13 mouse cellular contexts compared by ENCODE assay signal in the genomic region with DNA sequence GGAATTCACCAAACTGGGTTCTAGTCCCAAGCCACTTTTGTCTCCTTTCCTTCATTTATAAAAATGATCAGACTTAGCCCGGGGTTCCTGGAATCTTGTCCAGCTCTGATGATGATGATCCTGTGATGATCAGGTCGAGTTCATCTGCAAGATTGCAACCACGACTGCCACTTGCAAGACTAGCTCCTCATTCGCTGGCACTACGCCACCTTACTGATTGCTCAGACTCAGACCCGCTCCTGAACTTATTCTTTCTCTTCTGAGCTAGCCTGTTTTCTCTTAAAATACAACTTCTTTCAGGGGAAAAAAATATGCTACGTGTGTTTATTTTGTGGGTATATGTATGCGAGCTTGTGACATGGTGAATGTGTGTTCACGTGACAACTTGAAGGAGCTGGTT. TPM values are rescaled to one million over a fixed set of nuclear protein-coding genes. Genes with fewer than 3 reads are reported as not detected.
DNase-seq lines count a peak whose midpoint lies in the region; ATAC-seq and TF ChIP-seq lines count a peak whose summit lies in the region.
"Had no signal": no experiment of that assay in that cellular context is flagged by ENCODE, and none has a peak within 500 bp of the region (broad histone marks: within the 10 kb centered on the region; RNA-seq: fewer than 3 reads in every experiment).

No protein-coding gene starts in this region.

- TF ChIP-seq CTCF in embryonic fibroblast, embryonic 13.5 days (IDR thresholded peaks at IDR 0.05; ENCODE audit: borderline replicate concordance, insufficient read depth, low read length) = no peak

- intact Hi-C loops in gastrocnemius, postnatal 14 days (cut with DNase I; ENCODE audit: low total_unique reads) = no loop called here

- peaks cover 17% of the 10 kb centered on the region for H3K4me1 ChIP-seq in embryonic fibroblast, embryonic 13.5 days (ENCODE audit: control insufficient read depth, insufficient read depth, low read length)

- H3K4me3 ChIP-seq in embryonic fibroblast, embryonic 13.5 days (ENCODE audit: insufficient read depth, low read length) = no peak overlapping the region
- H3K4me3 ChIP-seq: erythroblast, embryonic 14.5 days; heart, embryonic 10.5 days; hindbrain, embryonic 13.5 days; megakaryocyte, embryonic 14.5 days; stomach, embryonic 15.5 days had no signal

- DNase-seq in gastrocnemius, postnatal 14 days = peak; percentile 20
- no peak for DNase-seq in gastrocnemius, adult 8-10 months (ENCODE audit: low spot score in 2 of 2)
- DNase-seq in lung, postnatal 10 days = peak; percentile 19
- DNase-seq in lung, postnatal 4 days = no peak
- peak; percentile 77 for DNase-seq in NIH3T3 (ENCODE audit: low read depth)

- H3K27ac ChIP-seq in embryonic fibroblast, embryonic 13.5 days (ENCODE audit: insufficient read depth, low read length) = peak overlapping the region; percentile 71
- H3K27ac ChIP-seq: heart, embryonic 10.5 days; hindbrain, embryonic 13.5 days; stomach, embryonic 15.5 days had no signal

- TF ChIP-seq POLR2A in embryonic fibroblast, embryonic 13.5 days (IDR thresholded peaks at IDR 0.05; ENCODE audit: low read depth, low read length) = no peak

- no peak for ATAC-seq in frontal cortex, adult (ENCODE audit: low TSS enrichment)
- ATAC-seq: forebrain, embryonic 16.5 days had no signal

RNA-seq across cellular contexts. Expression of gene Gxylt2, which starts 4.5 kb away (rescaled TPM):
- total RNA-seq in gastrocnemius, postnatal 14 days (2021) = 1 to 10 TPM; 1.6 to 3.3 TPM
- total RNA-seq in gastrocnemius, adult 8-10 months (2022) = under 1 TPM; 0.31 to 0.83 (median 0.48) TPM
- polyA plus RNA-seq in embryonic fibroblast, embryonic 13.5 days (2011; ENCODE audit: insufficient read length, low read depth, missing spikeins) = 36.4 and 73.4 TPM in 2 replicates
- polyA plus RNA-seq: erythroblast, embryonic 14.5 days had no signal

RNA-seq across cellular contexts. Expression of gene Shq1, which starts 38.0 kb away (rescaled TPM):
- total RNA-seq in gastrocnemius, postnatal 14 days (2021) = 1 to 10 TPM; 1.4 to 2.1 TPM
- 1 to 10 TPM; 1.3 to 3.1 (median 1.8) TPM for total RNA-seq in gastrocnemius, adult 8-10 months (2022)
- polyA plus RNA-seq in embryonic fibroblast, embryonic 13.5 days (2011; ENCODE audit: insufficient read length, low read depth, missing spikeins) = 6.3 and 6.5 TPM in 2 replicates

Comparison
In these comparisons a context has a peak if more than half of its experiments do, and no peak if none do; other contexts are left out.
1. DNase-seq: peak in gastrocnemius, postnatal 14 days (single experiment), lung, postnatal 10 days (single experiment) and NIH3T3 (single experiment); none in gastrocnemius, adult 8-10 months (0 of 2) and lung, postnatal 4 days (0 of 2).